Mouse (Mus musculus): ENCODE data around the gene Bcas1. TPM values are rescaled to one million over a fixed set of nuclear protein-coding genes. Genes with fewer than 3 reads are reported as not detected.

The Bcas1 gene
- polyA plus RNA-seq, 2 experiments from 2014 or later = 3.0 to 4.4 TPM

DNA sequence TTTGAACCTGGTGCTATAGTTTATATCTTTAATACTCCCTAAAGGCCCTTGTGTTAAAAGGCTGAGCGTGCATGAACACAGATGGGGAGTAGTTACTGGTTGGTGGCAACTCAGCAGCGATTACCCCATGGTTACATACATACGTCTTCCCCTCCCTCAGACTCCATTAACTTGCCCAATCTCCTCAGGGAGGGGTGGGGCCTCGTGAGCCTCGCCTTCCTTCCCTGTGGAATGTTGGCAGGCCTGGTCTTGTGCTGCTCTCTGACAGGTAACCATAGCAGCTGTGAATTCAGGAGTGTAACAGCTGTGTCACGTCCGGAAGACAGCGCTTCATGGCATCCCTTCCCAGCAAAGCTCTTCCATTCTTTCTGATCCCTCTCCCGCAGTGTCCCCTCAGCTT, 118.7 kb downstream of the Bcas1 start:
- no peak for ATAC-seq

DNA sequence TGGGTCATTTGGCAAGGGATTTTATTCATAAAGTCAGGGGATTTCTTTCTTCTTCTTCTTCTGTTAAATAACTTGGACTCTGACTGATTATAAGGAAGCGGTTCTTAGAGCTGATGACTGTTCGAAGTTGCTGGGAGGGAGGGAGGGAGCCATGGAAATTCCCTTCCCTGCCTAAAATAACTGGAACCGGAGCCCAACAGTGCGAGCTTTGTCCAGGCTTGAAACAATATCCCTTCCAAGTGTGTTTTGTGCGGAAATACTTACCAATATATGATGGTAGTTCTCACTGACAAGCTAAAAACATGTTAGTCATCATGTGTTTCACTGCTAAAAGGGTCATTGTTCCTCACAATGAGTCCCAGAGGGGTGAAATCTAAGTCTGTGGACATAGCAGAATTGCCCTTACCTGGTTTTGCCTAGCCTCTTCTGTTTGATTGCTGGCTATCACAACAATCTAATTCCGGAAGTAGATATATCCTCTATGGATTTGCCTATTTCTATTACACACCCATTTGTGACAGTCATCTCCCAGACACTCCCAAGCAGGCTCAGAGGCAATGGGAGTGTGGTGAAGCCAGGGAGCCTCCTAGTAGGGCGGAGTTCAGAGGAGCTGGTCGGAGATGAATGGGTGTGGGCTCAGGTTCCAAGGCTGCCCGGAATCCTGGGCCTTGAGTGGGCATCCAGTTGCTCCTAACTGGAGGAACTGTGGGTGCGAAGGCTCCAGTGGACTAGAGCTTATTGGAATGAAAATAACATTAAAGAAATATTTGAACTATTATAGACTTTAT, 119.4 kb downstream of the Bcas1 start:
- no peak for ATAC-seq

DNA sequence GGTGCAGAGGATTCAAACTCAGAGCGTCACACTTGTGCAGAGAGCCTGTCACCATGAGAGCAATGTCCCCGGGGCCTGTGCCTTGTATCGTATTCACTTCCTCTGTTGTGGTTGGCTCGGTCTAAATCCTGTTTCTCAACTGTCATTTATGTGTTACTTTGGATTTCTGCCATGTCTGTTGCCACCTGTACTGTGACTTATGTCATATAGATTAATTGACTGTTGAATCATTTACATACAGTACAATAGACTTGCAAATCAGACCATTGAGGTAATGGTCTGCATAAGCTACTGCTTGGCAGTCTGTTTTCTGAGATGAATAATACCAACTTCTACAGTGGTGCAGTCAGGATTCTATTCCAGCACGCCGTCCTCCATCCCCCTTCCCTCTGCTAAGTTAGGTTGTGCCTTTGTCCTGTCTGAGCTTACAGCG, 120.0 kb downstream of the Bcas1 start:
- ATAC-seq = peak; percentile 59

DNA sequence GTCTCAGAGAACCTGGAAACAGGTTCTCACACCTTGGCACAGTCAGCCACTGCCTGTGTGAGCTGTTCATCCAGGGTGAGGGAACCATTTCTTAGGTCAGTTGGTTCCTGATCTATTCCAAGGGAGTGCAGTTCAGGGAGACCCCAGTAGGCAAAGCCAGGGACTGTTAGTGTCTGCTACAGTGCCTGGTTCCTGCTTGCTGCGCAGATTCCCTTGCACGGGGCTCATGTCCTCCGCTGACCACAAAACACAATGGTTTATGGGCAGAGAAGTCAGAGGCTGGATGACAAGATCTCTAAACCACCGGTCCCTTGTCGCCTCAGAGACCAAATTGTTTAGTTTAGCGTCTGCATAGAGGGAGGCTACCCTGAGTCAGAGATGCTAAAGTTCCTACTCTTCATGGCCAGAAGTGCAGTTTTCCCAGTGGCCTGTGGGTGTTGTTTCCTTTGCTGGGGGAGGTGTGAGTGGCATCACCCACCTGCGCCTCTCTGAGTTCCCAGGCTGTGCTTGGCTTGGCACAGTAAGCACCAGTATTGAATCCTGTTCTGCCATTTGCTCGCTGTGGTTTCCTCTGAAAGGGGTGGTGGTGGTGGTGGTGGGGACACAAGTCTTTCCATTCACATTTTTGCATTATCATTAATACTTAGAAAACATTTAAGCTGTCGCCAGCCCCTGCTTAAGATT, 120.9 kb downstream of the Bcas1 start:
- no peak for ATAC-seq

DNA sequence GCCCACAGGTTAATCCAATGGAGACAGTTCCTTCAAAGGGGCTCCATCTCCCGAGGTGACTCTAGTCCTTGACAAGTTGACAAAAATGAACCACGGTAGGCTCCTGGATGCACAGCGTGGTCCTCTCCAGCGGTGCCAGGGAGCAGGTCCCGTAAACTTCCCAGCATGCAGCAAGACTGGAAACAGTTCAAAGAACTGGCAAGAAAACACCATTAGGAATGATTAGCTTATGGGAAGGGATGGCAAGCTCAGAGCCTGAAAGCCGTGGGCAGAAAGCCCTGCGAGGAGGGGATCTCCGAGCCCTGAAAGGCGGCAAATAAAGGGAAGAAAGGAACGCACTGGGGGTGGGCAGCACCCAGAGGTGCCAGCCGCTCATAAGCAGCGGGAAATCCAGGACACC, 122.9 kb downstream of the Bcas1 start:
- ATAC-seq = no peak

DNA sequence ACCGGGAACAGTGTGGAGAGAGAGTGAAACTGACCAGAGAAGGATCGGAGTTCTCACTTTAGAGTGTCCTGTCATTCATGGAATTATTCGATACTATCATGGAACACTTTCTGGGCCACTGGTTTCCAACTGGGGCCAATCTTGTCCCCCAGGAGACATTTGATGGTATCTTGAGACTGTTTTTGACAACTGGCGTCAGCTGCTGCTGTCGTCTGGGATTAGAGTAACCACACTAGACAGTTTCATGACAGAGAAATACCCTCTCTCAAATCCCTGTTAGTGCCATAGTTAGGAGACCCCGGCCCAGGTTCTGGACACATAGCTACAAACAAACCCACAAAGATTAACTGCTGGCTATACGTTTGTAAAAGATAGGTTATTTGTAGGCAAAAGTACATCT, 124.0 kb downstream of the Bcas1 start:
- no peak for ATAC-seq

DNA sequence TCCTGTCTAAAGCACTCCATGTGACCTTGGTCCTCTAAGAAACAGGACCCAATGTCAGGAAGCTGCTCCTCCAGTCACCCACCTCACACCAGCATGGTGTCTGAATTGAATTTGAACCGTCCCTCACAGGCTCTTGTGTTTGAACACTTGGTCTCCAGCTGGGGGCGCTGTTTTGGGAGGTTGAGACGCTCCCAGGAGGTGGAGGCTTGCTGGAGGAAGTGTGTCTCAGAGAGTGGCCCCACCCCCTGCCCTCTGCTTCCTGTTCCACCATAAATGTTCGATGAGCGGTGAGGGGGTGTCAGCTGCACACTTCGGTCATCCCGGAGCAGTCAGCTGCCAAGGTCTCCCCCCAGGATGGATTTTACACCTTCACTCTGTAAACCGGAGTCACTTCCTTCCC, 124.8 kb downstream of the Bcas1 start:
- ATAC-seq = no peak

Other genes with a start within 250 kb of the Bcas1 start
- gene Pfdn4, start 68.6 kb upstream of the Bcas1 start, polyA plus RNA-seq (2017; shearing (Covaris generic)) = 10 to 100 TPM; 52.3 to 58.8 TPM
- under 1 TPM in 1 of 2 experiments, not detected in 1; 0.19 TPM for gene Cyp24a1, start 69.3 kb upstream of the Bcas1 start, polyA plus RNA-seq (2017; shearing (Covaris generic))
- not detected for gene 4930470P17Rik, start 174.2 kb upstream of the Bcas1 start, polyA plus RNA-seq (2017; shearing (Covaris generic))

All from activated CD4-positive, CD25-positive, alpha-beta regulatory T cell, adult 4 months (primary cell).